Mouse (Mus musculus): Measurements from ENCODE around the gene Atp8a2.

The Atp8a2 gene

DNA sequence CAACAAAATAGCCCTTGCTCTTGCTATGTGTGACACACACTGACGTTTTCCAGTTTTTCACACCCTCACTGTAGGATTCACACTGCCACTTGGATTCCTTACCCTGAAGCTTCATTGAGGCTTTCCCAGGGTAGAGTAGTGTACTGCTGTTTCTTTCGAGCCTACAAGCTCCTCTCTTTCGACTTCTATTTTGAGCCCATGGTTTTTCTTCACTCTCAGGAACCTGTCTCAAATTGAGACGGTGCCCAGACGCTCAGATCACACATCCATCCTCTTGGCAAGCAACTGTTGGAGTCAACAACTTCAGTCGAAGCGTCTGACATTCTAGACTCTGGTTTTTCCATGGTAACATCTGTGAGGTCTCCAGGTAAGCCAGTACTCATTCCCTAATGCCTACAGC lies at the start of gene Atp8a2:
TSS of gene Atp8a2 (minus strand) at position 296 of the 400 bp plus-strand sequence.
- in situ Hi-C loops (cut with MboI, MseI): loop anchor here (10.0 kb wide), 1 partner anchor 1968 kb away; no protein-coding TSS in a partner anchor

DNA sequence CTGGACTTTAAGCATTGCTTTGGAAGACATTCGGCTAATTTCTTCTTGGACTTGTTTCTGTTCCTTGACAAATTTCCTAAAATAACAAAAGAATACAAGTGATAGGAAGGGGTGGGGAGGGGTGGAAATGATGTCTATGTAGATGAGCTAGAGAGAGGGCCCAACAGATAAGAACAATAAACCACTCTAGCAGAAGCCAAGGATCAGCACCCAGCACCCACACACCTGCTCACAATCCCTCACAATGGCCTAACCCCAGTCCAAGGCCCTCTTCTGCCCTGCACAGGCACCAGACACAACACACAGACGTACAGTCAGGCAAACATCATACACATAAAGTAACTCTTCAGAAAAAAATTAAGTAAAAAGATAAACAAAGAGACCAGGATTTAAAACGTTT lies 41.6 kb upstream of the Atp8a2 start:
- in situ Hi-C loops (cut with MboI, MseI): no loop called here

GRCm38 (mm10) chr14:60219886-60220285 lies 22.9 kb upstream of the Atp8a2 start:
- in situ Hi-C loops (cut with MboI, MseI): no loop called here

DNA sequence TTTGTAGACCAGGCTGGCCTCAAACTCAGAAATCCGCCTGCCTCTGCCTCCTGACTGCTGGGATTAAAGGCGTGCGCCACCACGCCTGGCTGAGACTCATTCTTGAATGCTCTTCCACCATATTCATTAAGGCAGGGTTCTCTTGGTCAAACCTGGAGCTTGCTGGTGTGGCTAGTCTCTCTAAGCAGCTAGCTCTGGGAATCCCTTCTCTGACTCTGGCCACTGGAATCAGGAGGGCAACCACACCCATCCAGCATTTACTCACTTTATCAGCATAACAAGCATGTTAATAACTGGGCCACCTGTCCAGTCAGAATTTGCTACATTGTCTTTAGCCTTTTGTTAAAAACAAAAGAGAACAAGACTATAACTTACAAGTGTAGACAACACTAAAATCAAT lies 20.6 kb upstream of the Atp8a2 start:
- in situ Hi-C loops (cut with MboI, MseI): no loop called here

GRCm38 (mm10) chr14:60216125-60216524 lies 19.1 kb upstream of the Atp8a2 start:
- in situ Hi-C loops (cut with MboI, MseI): no loop called here

DNA sequence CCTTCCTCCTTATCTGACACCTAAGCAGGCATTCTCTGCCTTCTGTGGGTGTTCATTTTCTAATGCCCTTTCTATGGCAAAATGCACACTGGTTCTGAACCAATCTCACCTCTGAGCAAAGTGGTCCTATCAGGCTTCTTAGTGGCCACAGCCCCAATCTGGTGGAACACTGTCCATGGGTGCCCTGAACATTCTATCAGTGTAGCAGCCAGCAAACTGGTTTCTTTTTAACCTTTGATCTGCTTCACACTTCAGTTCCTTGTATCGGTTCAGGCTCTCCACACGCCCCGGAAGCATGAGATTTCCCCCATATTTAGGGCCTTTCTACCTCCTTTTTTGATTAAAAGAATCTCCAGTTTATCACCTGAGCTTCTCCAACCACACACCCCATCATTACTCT lies 18.0 kb upstream of the Atp8a2 start:
- in situ Hi-C loops (cut with MboI, MseI): no loop called here

DNA sequence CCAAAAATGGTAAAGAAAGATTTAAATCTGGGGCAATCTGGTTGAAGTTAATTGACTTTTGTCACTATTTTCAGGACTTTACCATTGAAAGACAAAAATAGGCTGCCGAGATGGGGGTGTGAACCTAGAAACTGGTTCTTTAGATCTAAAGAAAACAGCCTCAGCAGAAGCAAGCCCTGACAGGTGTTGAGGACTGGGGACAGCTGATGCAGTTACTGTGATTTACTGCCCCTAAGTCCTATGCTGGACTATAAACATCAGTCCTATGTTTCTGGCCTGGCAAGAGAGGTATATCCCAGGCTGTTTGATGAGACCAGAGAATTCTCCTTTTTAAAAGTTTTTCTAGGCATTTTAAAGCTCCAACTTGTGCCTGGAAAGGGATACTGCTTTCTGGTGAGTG lies 17.1 kb upstream of the Atp8a2 start:
- in situ Hi-C loops (cut with MboI, MseI): no loop called here

GRCm38 (mm10) chr14:60209166-60209565 lies 12.2 kb upstream of the Atp8a2 start:
- in situ Hi-C loops (cut with MboI, MseI): no loop called here

DNA sequence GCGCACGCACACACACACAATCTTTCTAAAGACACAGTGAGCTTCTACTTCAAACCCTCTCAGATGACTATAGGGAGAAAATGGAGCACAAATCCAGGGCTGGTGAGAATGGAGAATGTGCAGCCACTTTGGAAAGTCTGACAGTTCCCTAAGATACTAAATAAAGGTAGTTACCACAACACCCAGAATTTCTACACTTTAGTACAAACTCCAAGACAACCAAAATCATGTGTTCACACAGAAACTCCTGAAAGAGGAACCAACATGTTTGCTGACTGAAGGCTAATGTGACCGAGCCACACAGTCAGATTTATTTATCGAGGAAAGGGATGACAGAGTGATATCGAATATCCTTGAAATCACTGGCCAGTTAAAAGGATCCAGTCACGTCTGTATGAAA lies 8.0 kb upstream of the Atp8a2 start:
- in situ Hi-C loops (cut with MboI, MseI): no loop called here

- in situ Hi-C loops (cut with MboI, MseI): loop anchor here (10.0 kb wide), 1 partner anchor 1969 kb away; no protein-coding TSS in a partner anchor
Observed at GRCm38 (mm10) chr14:60195999-60196398, 980 bp downstream of the Atp8a2 start.

GRCm38 (mm10) chr14:60194606-60195005 lies 2.4 kb downstream of the Atp8a2 start:
- in situ Hi-C loops (cut with MboI, MseI): loop anchor here (10.0 kb wide), 1 partner anchor 1970 kb away; no protein-coding TSS in a partner anchor

- in situ Hi-C loops (cut with MboI, MseI): loop anchor here (10.0 kb wide), 1 partner anchor 1975 kb away; no protein-coding TSS in a partner anchor
Observed at GRCm38 (mm10) chr14:60189771-60190170, 7.2 kb downstream of the Atp8a2 start.

DNA sequence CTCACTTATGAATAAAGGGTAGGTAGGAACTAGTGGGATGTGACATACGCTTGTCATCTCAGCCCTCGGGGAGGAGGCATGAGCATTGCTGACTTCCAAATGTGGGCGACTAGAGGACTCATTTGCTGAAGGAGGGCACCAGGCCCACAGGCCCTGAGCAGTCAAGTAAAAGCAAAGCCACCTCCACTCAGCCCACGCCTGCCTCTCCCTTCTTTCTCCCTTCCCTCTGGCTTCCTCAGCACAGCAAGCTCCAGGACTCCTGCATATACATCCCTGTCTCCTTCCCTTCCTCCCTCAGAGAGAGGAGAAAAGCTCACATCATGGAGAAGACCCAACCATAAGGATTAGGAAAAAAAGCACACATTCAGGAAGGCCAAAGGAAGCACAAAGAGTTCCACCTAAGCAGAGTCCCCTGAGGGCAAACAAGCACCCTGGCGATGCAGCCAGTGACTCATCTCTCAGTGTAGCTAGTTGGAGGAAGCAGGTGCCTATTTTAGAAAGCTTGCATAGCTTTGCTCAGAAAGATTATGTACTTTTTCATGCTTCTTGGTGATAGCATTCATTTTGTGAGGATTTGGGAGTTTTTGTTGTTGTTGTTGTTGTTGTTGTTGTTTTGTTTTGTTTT lies 8.7 kb downstream of the Atp8a2 start:
- in situ Hi-C loops (cut with MboI, MseI): no loop called here

GRCm38 (mm10) chr14:60181306-60181705 lies 15.7 kb downstream of the Atp8a2 start:
- in situ Hi-C loops (cut with MboI, MseI): no loop called here

GRCm38 (mm10) chr14:60178571-60178955 lies 18.4 kb downstream of the Atp8a2 start:
- in situ Hi-C loops (cut with MboI, MseI): no loop called here

- in situ Hi-C loops (cut with MboI, MseI): no loop called here
Observed at GRCm38 (mm10) chr14:60177614-60178570, 19.1 kb downstream of the Atp8a2 start.

GRCm38 (mm10) chr14:60176891-60177613 lies 19.9 kb downstream of the Atp8a2 start:
- in situ Hi-C loops (cut with MboI, MseI): no loop called here

- in situ Hi-C loops (cut with MboI, MseI): no loop called here
Observed at GRCm38 (mm10) chr14:60176469-60176890, 20.5 kb downstream of the Atp8a2 start.

DNA sequence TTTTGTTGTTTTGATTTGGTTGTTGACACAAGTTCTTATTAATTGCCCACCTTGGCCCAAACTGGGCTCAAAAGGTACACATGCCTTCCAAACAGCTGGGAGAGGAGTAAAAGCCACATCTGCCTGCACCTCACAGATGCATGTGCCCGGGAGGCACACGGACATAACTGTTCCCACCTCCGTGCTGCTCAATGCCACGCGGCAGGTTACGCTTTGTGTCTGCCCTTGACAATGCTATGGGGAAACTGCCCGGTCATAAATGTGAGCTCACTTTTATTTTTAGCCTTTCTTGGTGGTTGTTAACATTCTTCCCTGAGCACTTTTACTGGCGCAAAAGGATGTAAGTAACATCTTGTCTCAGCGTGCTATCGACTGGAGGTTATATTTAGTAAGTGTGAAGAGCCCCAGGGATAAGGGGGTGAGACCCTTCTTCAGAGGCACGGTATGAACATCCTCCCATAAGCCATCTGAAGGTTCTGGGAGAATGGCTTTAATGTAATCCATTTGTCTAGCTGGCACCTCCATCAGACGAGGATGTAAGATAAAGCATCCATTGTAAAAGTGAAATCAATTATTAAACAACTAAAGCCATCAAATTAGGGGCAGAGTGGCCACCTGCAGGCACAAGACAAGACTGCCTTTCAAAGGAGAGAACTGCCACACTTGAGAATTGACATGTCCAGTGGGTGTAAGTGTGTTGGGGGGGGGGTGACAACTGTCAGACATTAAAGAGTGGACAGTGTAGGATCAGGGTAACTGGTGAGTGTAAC lies 24.5 kb downstream of the Atp8a2 start:
- in situ Hi-C loops (cut with MboI, MseI): no loop called here

DNA sequence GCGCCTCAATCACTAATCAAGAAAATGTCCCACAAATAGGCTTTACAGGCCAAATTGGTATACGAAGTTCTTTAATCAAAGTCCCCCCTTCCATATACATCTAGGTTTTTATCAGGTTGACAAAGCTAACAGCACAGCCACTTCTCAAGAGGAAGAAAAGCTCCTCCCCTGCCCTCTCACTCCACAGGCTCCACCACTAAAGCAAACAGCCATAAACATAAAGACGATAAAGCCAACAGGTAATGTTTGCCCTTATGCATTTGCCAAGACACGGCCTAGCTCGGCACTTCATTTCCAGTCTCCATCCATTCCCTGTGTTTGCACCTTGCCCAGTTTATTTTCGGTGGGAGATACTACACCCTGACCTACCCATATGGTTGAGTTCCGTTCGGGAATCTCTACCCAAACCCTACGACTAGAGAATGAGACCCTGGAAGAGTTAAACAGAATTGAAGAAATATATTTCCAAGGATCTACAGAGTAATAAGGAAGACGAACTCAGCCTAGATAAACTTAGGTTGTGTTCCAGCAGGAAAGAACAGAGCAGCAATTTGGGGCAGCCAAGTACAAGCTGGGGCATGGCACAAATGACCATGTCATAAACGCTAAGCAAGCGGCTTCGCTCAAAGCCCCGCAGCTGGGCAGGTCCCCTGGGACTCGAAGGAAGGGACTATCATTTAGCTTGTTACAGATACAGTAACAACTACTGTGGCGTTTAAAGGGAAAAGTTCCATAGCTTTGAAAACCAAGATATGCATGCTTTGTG lies 26.0 kb downstream of the Atp8a2 start:
- in situ Hi-C loops (cut with MboI, MseI): no loop called here

Data from T-helper 2 cell (primary cell).